Mouse (Mus musculus): ENCODE data around the gene Nras.

Gene Nras

GRCm38 (mm10) chr3:103098662-103099061, 40.6 kb downstream of the Nras start:
- no peak for DNase-seq (ENCODE audit: low spot score in 2 of 2)

DNA sequence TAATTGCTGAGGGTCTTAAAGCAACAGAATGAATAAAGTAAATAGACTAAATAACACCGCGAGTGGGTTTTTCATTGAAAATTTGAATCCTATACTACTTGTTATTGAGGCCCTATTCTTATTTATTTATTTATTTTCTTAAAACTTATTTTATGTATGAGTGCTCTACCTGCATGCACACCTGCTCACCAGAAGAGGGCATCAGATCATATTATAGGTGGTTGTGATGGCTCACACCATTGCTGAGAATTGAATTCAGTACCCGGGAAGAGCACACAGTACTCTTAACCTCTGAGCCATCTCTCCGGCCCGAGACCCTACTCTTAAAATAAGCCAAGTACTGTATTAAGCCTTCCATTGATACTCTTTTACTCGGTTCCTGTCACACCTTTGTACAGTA, 41.6 kb downstream of the Nras start:
- no peak for DNase-seq (ENCODE audit: low spot score in 2 of 2)

GRCm38 (mm10) chr3:103100735-103101134, 42.6 kb downstream of the Nras start:
- DNase-seq (ENCODE audit: low spot score in 2 of 2), result no peak

GRCm38 (mm10) chr3:103101194-103101593, 43.1 kb downstream of the Nras start:
- no peak for DNase-seq (ENCODE audit: low spot score in 2 of 2)

- no peak for DNase-seq (ENCODE audit: low spot score in 2 of 2)
Measured at GRCm38 (mm10) chr3:103101909-103102308, 43.8 kb downstream of the Nras start.

DNA sequence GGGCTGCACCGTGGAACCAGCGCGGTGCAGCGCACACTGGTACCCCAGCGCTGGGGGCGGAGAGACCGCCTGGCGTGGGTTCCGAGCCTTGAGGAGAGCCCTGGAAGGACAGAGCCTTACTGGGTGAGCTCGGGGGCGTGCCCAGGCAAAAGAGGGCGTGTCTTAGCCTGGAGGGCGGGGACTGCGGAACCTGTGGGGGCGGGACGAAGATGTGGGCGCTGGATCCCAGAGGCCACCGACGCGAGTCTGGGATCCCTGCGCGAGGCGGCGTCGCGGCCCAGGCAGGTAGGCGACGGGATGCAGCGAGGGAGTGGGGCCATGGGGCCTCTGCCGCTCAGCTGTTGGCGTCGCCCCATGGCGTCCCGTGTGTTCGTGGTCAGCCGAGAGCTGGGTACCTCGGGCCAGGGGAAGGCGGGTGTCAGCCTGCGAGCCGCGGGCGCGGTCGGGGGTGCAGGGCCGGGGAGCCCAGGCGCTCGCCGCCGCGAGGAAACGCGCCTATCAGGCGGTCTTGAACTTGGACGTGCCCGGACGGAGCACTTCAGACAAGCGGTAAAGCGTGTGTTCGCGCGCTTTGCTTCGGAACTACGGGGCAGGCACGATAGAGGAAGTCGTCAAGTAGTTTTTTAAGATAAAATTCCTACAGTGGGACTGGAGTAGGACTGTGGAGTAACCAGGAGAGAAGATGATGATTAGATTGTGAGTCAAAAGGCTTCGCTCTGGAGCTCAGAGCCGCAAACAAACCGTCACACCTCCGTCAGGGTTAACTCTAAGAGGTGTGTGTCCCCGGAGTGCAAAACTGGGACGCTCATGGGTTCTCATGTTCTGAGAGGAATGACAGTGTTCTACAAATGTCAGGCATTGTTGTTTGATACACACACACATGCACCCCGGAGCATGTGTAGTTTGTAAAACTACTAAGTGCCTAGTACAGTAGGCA, 44.6 kb downstream of the Nras start, which contains the start of gene Dennd2c:
Gene Dennd2c, plus strand, starts transcription at position 151 of the 937 bp plus-strand sequence.
- DNase-seq (ENCODE audit: low spot score in 2 of 2), result peak; percentile 89 to 90

GRCm38 (mm10) chr3:103107565-103108240, 49.6 kb downstream of the Nras start:
- DNase-seq (ENCODE audit: low spot score in 2 of 2), result no peak

- DNase-seq (ENCODE audit: low spot score in 2 of 2), result no peak
Measured at GRCm38 (mm10) chr3:103112216-103112615, 54.1 kb downstream of the Nras start.

All from natural killer cell, adult 2 months (primary cell).